Mouse (Mus musculus): ENCODE results near the gene Adad1. TPM values are rescaled to one million over a fixed set of nuclear protein-coding genes. Genes with fewer than 3 reads are reported as not detected.

The Adad1 gene
- 0.29 TPM in 1 of 2 replicates, not detected in the other for polyA plus RNA-seq (2015; fragmentation: Nextera tagmentation; extraction: Ambion mirVana)

- no peak for ATAC-seq (ENCODE audit: insufficient read depth)
- 58% methylated on average over 39 of the region's 39 CpGs for WGBS (ENCODE audit: insufficient replicate concordance)
- no peak within 1 kb of the TSS for H3K9ac ChIP-seq
- peak within 1 kb of the TSS; percentile 37 for H3K4me2 ChIP-seq
- H3K4me3 ChIP-seq (replicated peaks): no peak within 1 kb of the TSS; the same call in 1 of the 2 replicates
- H3K27me3 ChIP-seq: no peaks in the 10 kb centered on the region
- H3K36me3 ChIP-seq (replicated peaks): no peaks in the 10 kb centered on the region
- no peak within 1 kb of the TSS for H3K27ac ChIP-seq (replicated peaks)
- no peaks in the 10 kb centered on the region for H3K9me3 ChIP-seq (replicated peaks)
- H3K4me1 ChIP-seq (replicated peaks): no peaks in the 10 kb centered on the region
These were observed at the start of gene Adad1 for GRCm38 (mm10) chr3:37063406-37063805. TSS of gene Adad1 (plus strand) at chr3:37063527.

- no peaks in the 10 kb centered on the region for H3K27me3 ChIP-seq
- peaks cover 25% of the 10 kb centered on the region for H3K36me3 ChIP-seq (replicated peaks)
- 58% methylated on average over 2 of the region's 2 CpGs for WGBS (ENCODE audit: insufficient replicate concordance)
- H3K9me3 ChIP-seq (replicated peaks): no peaks in the 10 kb centered on the region
- no peak overlapping the region for H3K27ac ChIP-seq (replicated peaks)
- H3K9ac ChIP-seq: no peak overlapping the region
- H3K4me3 ChIP-seq (replicated peaks): no peak overlapping the region
- no peaks in the 10 kb centered on the region for H3K4me1 ChIP-seq (replicated peaks)
- H3K4me2 ChIP-seq: no peak overlapping the region
- no peak for ATAC-seq (ENCODE audit: insufficient read depth)
These were observed 25.3 kb upstream of the Adad1 start for GRCm38 (mm10) chr3:37037979-37038378.

GRCm38 (mm10) chr3:37039811-37040210, 23.5 kb upstream of the Adad1 start:
- Histone ChIP-seq H3K9me3 (replicated peaks) (no peaks in the 10 kb centered on the region), H3K4me1 (replicated peaks) (no peaks in the 10 kb centered on the region), H3K4me3 (replicated peaks) (no peak overlapping the region), H3K36me3 (replicated peaks) (peaks cover 28% of the 10 kb centered on the region), H3K9ac (no peak overlapping the region), H3K4me2 (no peak overlapping the region), H3K27me3 (no peaks in the 10 kb centered on the region), H3K27ac (replicated peaks) (no peak overlapping the region)
- no peak for ATAC-seq (ENCODE audit: insufficient read depth)

- Histone ChIP-seq H3K27me3 (no peaks in the 10 kb centered on the region), H3K9me3 (replicated peaks) (no peaks in the 10 kb centered on the region), H3K4me2 (no peak overlapping the region), H3K36me3 (replicated peaks) (peaks cover 21% of the 10 kb centered on the region), H3K4me1 (replicated peaks) (no peaks in the 10 kb centered on the region), H3K9ac (no peak overlapping the region), H3K27ac (replicated peaks) (no peak overlapping the region), H3K4me3 (replicated peaks) (no peak overlapping the region)
- WGBS (ENCODE audit: insufficient replicate concordance): 67% methylated on average over 1 of the region's 1 CpGs
- no peak for ATAC-seq (ENCODE audit: insufficient read depth)
These were observed 11.8 kb upstream of the Adad1 start for GRCm38 (mm10) chr3:37051491-37051890.

GRCm38 (mm10) chr3:37073211-37073610, 9.9 kb downstream of the Adad1 start:
- no peak overlapping the region for H3K4me3 ChIP-seq (replicated peaks)
- H3K27ac ChIP-seq (replicated peaks): no peak overlapping the region
- H3K9me3 ChIP-seq (replicated peaks): no peaks in the 10 kb centered on the region
- no peak for ATAC-seq (ENCODE audit: insufficient read depth)
- H3K4me2 ChIP-seq: no peak overlapping the region
- H3K36me3 ChIP-seq (replicated peaks): no peaks in the 10 kb centered on the region
- no peaks in the 10 kb centered on the region for H3K4me1 ChIP-seq (replicated peaks)
- H3K27me3 ChIP-seq: no peaks in the 10 kb centered on the region
- no peak overlapping the region for H3K9ac ChIP-seq

- Histone ChIP-seq H3K9ac (no peak overlapping the region), H3K36me3 (replicated peaks) (no peaks in the 10 kb centered on the region), H3K27me3 (no peaks in the 10 kb centered on the region), H3K27ac (replicated peaks) (no peak overlapping the region), H3K4me1 (replicated peaks) (no peaks in the 10 kb centered on the region), H3K9me3 (replicated peaks) (no peaks in the 10 kb centered on the region), H3K4me3 (replicated peaks) (no peak overlapping the region), H3K4me2 (no peak overlapping the region)
- 49% methylated on average over 4 of the region's 4 CpGs for whole genome bisulfite sequencing (ENCODE audit: insufficient replicate concordance)
- ATAC-seq (ENCODE audit: insufficient read depth): no peak
These were observed 21.5 kb downstream of the Adad1 start for GRCm38 (mm10) chr3:37084860-37085259.

GRCm38 (mm10) chr3:37090721-37091120, 27.4 kb downstream of the Adad1 start:
- Histone ChIP-seq H3K27me3 (no peaks in the 10 kb centered on the region), H3K9ac (no peak overlapping the region), H3K4me1 (replicated peaks) (no peaks in the 10 kb centered on the region), H3K36me3 (replicated peaks) (no peaks in the 10 kb centered on the region), H3K27ac (replicated peaks) (no peak overlapping the region), H3K4me2 (no peak overlapping the region), H3K4me3 (replicated peaks) (no peak overlapping the region), H3K9me3 (replicated peaks) (no peaks in the 10 kb centered on the region)
- ATAC-seq (ENCODE audit: insufficient read depth): no peak

GRCm38 (mm10) chr3:37125655-37126054, 62.3 kb downstream of the Adad1 start, which contains the start of gene Il2:
TSS of gene Il2 (minus strand) at chr3:37125959.
- H3K27ac ChIP-seq (replicated peaks): no peak within 1 kb of the TSS
- 52% methylated on average over 4 of the region's 4 CpGs for WGBS (ENCODE audit: insufficient replicate concordance)
- H3K36me3 ChIP-seq (replicated peaks): no peaks in the 10 kb centered on the region
- no peaks in the 10 kb centered on the region for H3K27me3 ChIP-seq
- H3K4me2 ChIP-seq: no peak within 1 kb of the TSS
- ATAC-seq (ENCODE audit: insufficient read depth): no peak
- no peak within 1 kb of the TSS for H3K9ac ChIP-seq
- no peaks in the 10 kb centered on the region for H3K4me1 ChIP-seq (replicated peaks)
- no peaks in the 10 kb centered on the region for H3K9me3 ChIP-seq (replicated peaks)
- H3K4me3 ChIP-seq (replicated peaks): no peak within 1 kb of the TSS

- Histone ChIP-seq H3K27ac (replicated peaks) (no peak overlapping the region), H3K9ac (no peak overlapping the region), H3K36me3 (replicated peaks) (no peaks in the 10 kb centered on the region), H3K4me2 (no peak overlapping the region), H3K4me1 (replicated peaks) (no peaks in the 10 kb centered on the region), H3K4me3 (replicated peaks) (no peak overlapping the region), H3K27me3 (no peaks in the 10 kb centered on the region), H3K9me3 (replicated peaks) (no peaks in the 10 kb centered on the region)
- ATAC-seq (ENCODE audit: insufficient read depth): no peak
- WGBS (ENCODE audit: insufficient replicate concordance): 24% methylated on average over 4 of the region's 4 CpGs
These were observed 62.8 kb downstream of the Adad1 start for GRCm38 (mm10) chr3:37126162-37126561.

GRCm38 (mm10) chr3:37128269-37128668, 64.9 kb downstream of the Adad1 start:
- Histone ChIP-seq H3K4me3 (replicated peaks) (no peak overlapping the region), H3K4me2 (no peak overlapping the region), H3K27me3 (no peaks in the 10 kb centered on the region), H3K9me3 (replicated peaks) (no peaks in the 10 kb centered on the region), H3K36me3 (replicated peaks) (no peaks in the 10 kb centered on the region), H3K27ac (replicated peaks) (no peak overlapping the region), H3K9ac (no peak overlapping the region), H3K4me1 (replicated peaks) (no peaks in the 10 kb centered on the region)
- 28% methylated on average over 4 of the region's 4 CpGs for WGBS (ENCODE audit: insufficient replicate concordance)
- ATAC-seq (ENCODE audit: insufficient read depth): no peak

- H3K27ac ChIP-seq (replicated peaks): no peak overlapping the region
- no peaks in the 10 kb centered on the region for H3K4me1 ChIP-seq (replicated peaks)
- no peak overlapping the region for H3K4me3 ChIP-seq (replicated peaks)
- H3K9ac ChIP-seq: no peak overlapping the region
- no peaks in the 10 kb centered on the region for H3K27me3 ChIP-seq
- H3K9me3 ChIP-seq (replicated peaks): no peaks in the 10 kb centered on the region
- no peak overlapping the region for H3K4me2 ChIP-seq
- H3K36me3 ChIP-seq (replicated peaks): no peaks in the 10 kb centered on the region
- 42% methylated on average over 2 of the region's 2 CpGs for WGBS (ENCODE audit: insufficient replicate concordance)
- no peak for ATAC-seq (ENCODE audit: insufficient read depth)
These were observed 65.7 kb downstream of the Adad1 start for GRCm38 (mm10) chr3:37129063-37129462.

GRCm38 (mm10) chr3:37137231-37137630, 73.9 kb downstream of the Adad1 start:
- no peak for ATAC-seq (ENCODE audit: insufficient read depth)
- H3K4me3 ChIP-seq (replicated peaks): no peak overlapping the region
- H3K36me3 ChIP-seq (replicated peaks): no peaks in the 10 kb centered on the region
- H3K9ac ChIP-seq: no peak overlapping the region
- whole genome bisulfite sequencing (ENCODE audit: insufficient replicate concordance): 39% methylated on average over 4 of the region's 4 CpGs
- no peaks in the 10 kb centered on the region for H3K27me3 ChIP-seq
- H3K27ac ChIP-seq (replicated peaks): no peak overlapping the region
- H3K4me1 ChIP-seq (replicated peaks): peaks cover 3% of the 10 kb centered on the region; the same call in 1 of the 2 replicates
- no peaks in the 10 kb centered on the region for H3K9me3 ChIP-seq (replicated peaks)
- no peak overlapping the region for H3K4me2 ChIP-seq

Data from liver, embryonic 15.5 days (tissue).